Mouse (Mus musculus): ENCODE measurements around the gene Mvp.

- no peak for TF ChIP-seq CTCF (IDR thresholded peaks at IDR 0.05; ENCODE audit: borderline replicate concordance, insufficient read depth, low read length)
- no peak for TF ChIP-seq POLR2A (IDR thresholded peaks at IDR 0.05; ENCODE audit: low read depth, low read length)
Observed at GRCm38 (mm10) chr7:126948626-126949025, 65.8 kb downstream of the Mvp start.
